Mouse (Mus musculus): ENCODE measurements around the gene Vwc2l. TPM values are rescaled to one million over a fixed set of nuclear protein-coding genes. Genes with fewer than 3 reads are reported as not detected.

The Vwc2l gene
- total RNA-seq, 1 experiment from 2014 or later: not detected

- ATAC-seq (replicated peaks; ENCODE audit: insufficient number of reproducible peaks, low FRiP score, low TSS enrichment, poor library complexity, severe bottlenecking): no peak
These were observed 158.6 kb downstream of the Vwc2l start for GRCm38 (mm10) chr1:70884156-70884555.

GRCm38 (mm10) chr1:70902311-70902710 lies 176.8 kb downstream of the Vwc2l start:
- no peak for ATAC-seq (replicated peaks; ENCODE audit: insufficient number of reproducible peaks, low FRiP score, low TSS enrichment, poor library complexity, severe bottlenecking)

GRCm38 (mm10) chr1:70907366-70907765 lies 181.9 kb downstream of the Vwc2l start:
- ATAC-seq (replicated peaks; ENCODE audit: insufficient number of reproducible peaks, low FRiP score, low TSS enrichment, poor library complexity, severe bottlenecking): no peak

- ATAC-seq (replicated peaks; ENCODE audit: insufficient number of reproducible peaks, low FRiP score, low TSS enrichment, poor library complexity, severe bottlenecking): no peak
These were observed 185.7 kb downstream of the Vwc2l start for GRCm38 (mm10) chr1:70911235-70911634.

GRCm38 (mm10) chr1:70913071-70913470 lies 187.6 kb downstream of the Vwc2l start:
- ATAC-seq (replicated peaks; ENCODE audit: insufficient number of reproducible peaks, low FRiP score, low TSS enrichment, poor library complexity, severe bottlenecking): no peak

GRCm38 (mm10) chr1:70918173-70919036 lies 192.9 kb downstream of the Vwc2l start:
- ATAC-seq (replicated peaks; ENCODE audit: insufficient number of reproducible peaks, low FRiP score, low TSS enrichment, poor library complexity, severe bottlenecking): no peak

- ATAC-seq (replicated peaks; ENCODE audit: insufficient number of reproducible peaks, low FRiP score, low TSS enrichment, poor library complexity, severe bottlenecking): no peak
These were observed 207.5 kb downstream of the Vwc2l start for GRCm38 (mm10) chr1:70933016-70933415.

All from monocyte, adult 5-6 weeks (primary cell).